Mouse (Mus musculus) liver, postnatal 0 days (tissue): ENCODE measurements around the gene Rpp25l.

ENCODE experiments used
- CTCF ChIP-seq: sonication (generic); IDR thresholded peaks from 2 replicates; pipeline ENCODE4 v1.5.1; 2016; ENCODE audit warnings: antibody characterized with exemption, low read depth
- EP300 ChIP-seq: IDR thresholded peaks from 2 replicates; pipeline ENCODE4 v1.6.1; 2016; ENCODE audit warnings: antibody characterized with exemption, low read depth, mild to moderate bottlenecking

- peak; percentile 67 for TF ChIP-seq CTCF
- TF ChIP-seq EP300, result no peak
Observed at GRCm38 (mm10) chr4:41715596-41715995, 2.3 kb upstream of the Rpp25l start.
